Mouse (Mus musculus) lung, adult 2 months (tissue): ENCODE data around the gene Tshr.
A peak's percentile ranks its signal among the peaks of the same experiment; 100 is the strongest.

Experiments used
- CTCF ChIP-seq: fragments of 200-500 bp; IDR thresholded peaks from 2 replicates; pipeline ENCODE4 v1.5.1; 2011; ENCODE audit warnings: mild to moderate bottlenecking, low read length, control low read depth; ENCODE audit not compliant: insufficient read depth
- POLR2A ChIP-seq: fragments of 200-500 bp; IDR thresholded peaks from 2 replicates; pipeline ENCODE4 v1.6.1; 2011; ENCODE audit warnings: low read depth, mild to moderate bottlenecking, control low read depth, low read length, borderline replicate concordance; ENCODE audit errors: extremely low read depth

DNA sequence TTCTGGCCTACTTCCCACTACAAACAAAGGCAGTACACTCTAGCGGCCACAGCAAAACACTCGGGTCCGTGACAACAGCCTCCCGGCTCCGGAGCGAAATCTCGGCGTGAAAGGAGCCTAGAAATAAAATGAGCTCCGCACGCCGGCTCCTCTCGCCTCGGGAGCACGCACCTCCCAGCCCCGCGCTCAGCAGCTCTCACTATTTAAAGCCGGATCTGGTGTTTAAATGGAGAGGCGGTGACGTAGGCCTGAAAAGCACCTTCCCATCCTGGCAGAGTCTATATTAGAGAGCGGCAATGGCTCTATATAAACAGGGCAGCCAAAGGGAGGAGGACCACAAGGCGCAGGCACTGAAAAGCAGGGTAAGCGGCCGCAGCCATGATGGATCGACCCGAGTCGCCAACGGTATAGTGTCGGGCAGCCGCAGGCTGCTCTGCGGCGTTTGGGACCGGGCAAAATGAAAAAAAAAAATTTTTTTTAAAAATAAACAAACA lies 203.9 kb downstream of the Tshr start:
- TF ChIP-seq POLR2A (peak; percentile 95), CTCF (no peak)
